Mouse (Mus musculus) small intestine, adult 10 weeks (tissue): ENCODE results near the gene Pnma5. TPM values are rescaled to one million over a fixed set of nuclear protein-coding genes. Genes with fewer than 3 reads are reported as not detected.

ENCODE experiments used
- polyA plus RNA-seq: library from polyadenylated mRNA; stranded (reverse); fragments of 350-450 nt; fragmentation: Illumina TruSeq; extraction: RNeasy Lipid Tissue Mini Kit (QIAGEN cat#74804); gene quantifications from one replicate; pipeline ENCODE4 v1.2.3, GENCODE M21; 2014; ENCODE audit warnings: low replicate concordance

The Pnma5 gene
- not detected for polyA plus RNA-seq

GRCm38 (mm10) chrX:73037003-73037402, at the start of gene Pnma5:
Pnma5 (minus strand) TSS chrX:73037103.

GRCm38 (mm10) chrX:73082267-73083055, 45.6 kb upstream of the Pnma5 start, which contains the start of gene Xlr4a:
Xlr4a (minus strand) TSS chrX:73082478.

GRCm38 (mm10) chrX:73064415-73064793, 27.5 kb upstream of the Pnma5 start, which contains the start of gene Pnma3:
Pnma3 (plus strand) TSS chrX:73064787.

GRCm38 (mm10) chrX:72986841-72987519, 49.9 kb downstream of the Pnma5 start, which contains the start of gene Zfp185:
Zfp185 (plus strand) TSS chrX:72987339.

Other genes starting within 250 kb of the Pnma5 start
- gene Gabrq, start 211.9 kb downstream of the Pnma5 start, polyA plus RNA-seq, result 0.30 TPM
- gene Cetn2, start 118.7 kb downstream of the Pnma5 start, polyA plus RNA-seq, result 79.3 TPM
- gene Nsdhl, start 118.5 kb downstream of the Pnma5 start, polyA plus RNA-seq, result 33.0 TPM
- gene Zfp185, start 49.8 kb downstream of the Pnma5 start, polyA plus RNA-seq, result 1.0 TPM
- gene Pnma3, start 27.7 kb upstream of the Pnma5 start, polyA plus RNA-seq, result not detected
- 7.1 TPM for gene Xlr4a, start 45.4 kb upstream of the Pnma5 start, polyA plus RNA-seq
- gene Xlr3a, start 60.0 kb upstream of the Pnma5 start, polyA plus RNA-seq, result 8.7 TPM
- not detected for gene Gm14685, start 79.9 kb upstream of the Pnma5 start, polyA plus RNA-seq
- gene Xlr5b, start 111.7 kb upstream of the Pnma5 start, polyA plus RNA-seq, result not detected
- gene DXBay18, start 112.3 kb upstream of the Pnma5 start, polyA plus RNA-seq, result not detected
- gene Spin2d, start 139.9 kb upstream of the Pnma5 start, polyA plus RNA-seq, result not detected
- 7.8 TPM for gene Xlr3b, start 155.1 kb upstream of the Pnma5 start, polyA plus RNA-seq
- gene Xlr4b, start 177.2 kb upstream of the Pnma5 start, polyA plus RNA-seq, result 25.4 TPM
- gene F8a, start 191.2 kb upstream of the Pnma5 start, polyA plus RNA-seq, result 9.3 TPM
- 6.4 TPM for gene Xlr4c, start 206.0 kb upstream of the Pnma5 start, polyA plus RNA-seq
- not detected for gene Xlr3c, start 228.3 kb upstream of the Pnma5 start, polyA plus RNA-seq